Mouse (Mus musculus) C2C12 (cell line): Measurements from ENCODE around the gene Cnnm3.

Experiments
- CTCF ChIP-seq: IDR thresholded peaks from one replicate; pipeline ENCODE4 v1.5.1; 2011; ENCODE audit not compliant: control insufficient read depth, insufficient read depth, insufficient read length
- MAX ChIP-seq: IDR thresholded peaks from one replicate; pipeline ENCODE4 v1.6.1; 2011; ENCODE audit warnings: mild to moderate bottlenecking, control low read depth
- MYOD1 ChIP-seq: IDR thresholded peaks from one replicate; pipeline ENCODE4 v1.6.1; 2011; ENCODE audit warnings: low read depth; ENCODE audit not compliant: control insufficient read depth, insufficient read length

DNA sequence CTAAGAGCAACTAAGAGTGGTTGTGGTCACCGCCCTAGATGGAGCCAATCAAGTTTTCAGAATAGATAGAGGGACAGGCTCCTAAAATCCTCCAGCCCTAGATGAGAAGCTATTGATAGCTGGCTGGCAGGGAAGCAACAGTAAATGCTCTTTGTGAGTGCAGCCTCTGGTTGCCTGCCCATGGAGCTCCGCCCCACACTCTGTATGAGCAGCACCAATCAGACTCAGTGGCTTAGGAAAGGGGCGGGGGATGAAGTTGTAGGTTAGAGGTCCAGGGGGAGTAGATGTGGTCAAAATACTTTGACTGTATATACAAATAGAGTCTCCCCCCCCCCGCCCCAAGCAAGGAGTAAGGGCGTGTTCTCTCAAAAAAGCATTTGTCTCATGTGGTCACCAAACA lies 44.2 kb upstream of the Cnnm3 start:
- TF ChIP-seq CTCF (no peak), MYOD1 (no peak), MAX (no peak)
